Mouse (Mus musculus) NIH3T3 (cell line): ENCODE measurements around the gene Catsperz.

Experiments
- DNase-seq: peaks from one replicate; pipeline ENCODE4 v3.0.0-alpha.2; 2012; ENCODE audit warnings: low read depth

Gene Catsperz

GRCm38 (mm10) chr19:6922901-6923735 is 2.1 kb downstream of the Catsperz start:
- no peak for DNase-seq

GRCm38 (mm10) chr19:6921647-6922567 is 3.3 kb downstream of the Catsperz start, which contains the start of gene Esrra:
Gene Esrra (minus strand): TSS chr19:6921813.
- DNase-seq: peak; percentile 100

GRCm38 (mm10) chr19:6920741-6921636 is 4.2 kb downstream of the Catsperz start:
- DNase-seq: peak; percentile 41

- DNase-seq: peak; percentile 69
Measured at GRCm38 (mm10) chr19:6919876-6920740, 5.1 kb downstream of the Catsperz start.

- no peak for DNase-seq
Measured at GRCm38 (mm10) chr19:6919431-6919830, 5.7 kb downstream of the Catsperz start.

GRCm38 (mm10) chr19:6918321-6918720 is 6.9 kb downstream of the Catsperz start:
- no peak for DNase-seq

GRCm38 (mm10) chr19:6916496-6916895 is 8.7 kb downstream of the Catsperz start:
- DNase-seq: no peak

- no peak for DNase-seq
Measured at GRCm38 (mm10) chr19:6915276-6915675, 9.9 kb downstream of the Catsperz start.

GRCm38 (mm10) chr19:6914540-6914939 is 10.6 kb downstream of the Catsperz start:
- DNase-seq: no peak

GRCm38 (mm10) chr19:6913991-6914390 is 11.2 kb downstream of the Catsperz start:
- no peak for DNase-seq

- DNase-seq: no peak
Measured at GRCm38 (mm10) chr19:6913036-6913435, 12.1 kb downstream of the Catsperz start.

- no peak for DNase-seq
Measured at GRCm38 (mm10) chr19:6912205-6912970, 12.8 kb downstream of the Catsperz start.

- DNase-seq: no peak
Measured at GRCm38 (mm10) chr19:6911101-6912074, 13.8 kb downstream of the Catsperz start.

GRCm38 (mm10) chr19:6910306-6910705 is 14.9 kb downstream of the Catsperz start:
- DNase-seq: peak; percentile 75

GRCm38 (mm10) chr19:6909507-6910289 is 15.5 kb downstream of the Catsperz start, which contains the start of the genes Trmt112 and Prdx5:
Gene Trmt112 (plus strand): TSS chr19:6909698.
Gene Prdx5 (minus strand): TSS chr19:6910106.
- peak; percentile 96 for DNase-seq

GRCm38 (mm10) chr19:6909021-6909420 is 16.2 kb downstream of the Catsperz start:
- DNase-seq: peak; percentile 53

GRCm38 (mm10) chr19:6907811-6908540 is 17.2 kb downstream of the Catsperz start:
- DNase-seq: peak; percentile 53
